Mouse (Mus musculus) MEL (cell line): ENCODE results near the gene Unc13c. TPM values are rescaled to one million over a fixed set of nuclear protein-coding genes. Genes with fewer than 3 reads are reported as not detected.

Source experiments
- DNase-seq: peaks from one replicate; pipeline ENCODE4 v3.0.0; 2011; ENCODE audit warnings: low read depth, low spot score
- H3K27ac ChIP-seq: 2 replicates; pipeline ENCODE4 v1.5.1; 2012; ENCODE audit warnings: low read depth, mild to moderate bottlenecking, control low read depth, low read length, moderate library complexity; ENCODE audit not compliant: control insufficient read depth
- H3K27me3 ChIP-seq, 2 experiments: fragments of 150-350 bp in 1 of 2; sonication (generic) in 1 of 2; 2 replicates each; pipeline ENCODE4 v1.6.1; 2012; ENCODE audit warnings: low read length in 2 of 2, mild to moderate bottlenecking in 2 of 2, improper control_type of control experiment in 1 of 2, moderate library complexity in 1 of 2; ENCODE audit not compliant: insufficient read depth in 2 of 2, control insufficient read depth in 1 of 2
- H3K36me3 ChIP-seq, 2 experiments: 2 replicates each; pipeline ENCODE4 v1.6.1; 2012 to 2014; ENCODE audit warnings: low read length in 2 of 2, improper control_type of control experiment in 1 of 2, inconsistent platforms in 1 of 2, mild to moderate bottlenecking in 1 of 2; ENCODE audit not compliant: insufficient read depth in 2 of 2, control insufficient read depth in 1 of 2
- H3K4me1 ChIP-seq, 2 experiments: fragments of 150-350 bp in 1 of 2; sonication (generic) in 1 of 2; 2 replicates each; pipeline ENCODE4 v1.6.1; 2012; ENCODE audit warnings: low read length in 2 of 2, improper control_type of control experiment in 1 of 2, mild to moderate bottlenecking in 1 of 2; ENCODE audit not compliant: insufficient read depth in 2 of 2, control insufficient read depth in 1 of 2
- H3K4me3 ChIP-seq, 2 experiments: fragments of 150-350 bp in 1 of 2; sonication (generic) in 1 of 2; 2 replicates each; pipeline ENCODE4 v1.5.1; 2012; ENCODE audit warnings: low read depth in 2 of 2, low read length in 2 of 2, mild to moderate bottlenecking in 2 of 2, moderate library complexity in 2 of 2, control low read depth in 1 of 2, improper control_type of control experiment in 1 of 2; ENCODE audit not compliant: control insufficient read depth in 1 of 2, insufficient read depth in 1 of 2
- H3K79me2 ChIP-seq: 2 replicates; pipeline ENCODE4 v1.6.1; 2012; ENCODE audit warnings: mild to moderate bottlenecking, low read length, moderate library complexity; ENCODE audit not compliant: control insufficient read depth, poor library complexity, insufficient read depth
- H3K9ac ChIP-seq: 2 replicates; pipeline ENCODE4 v1.6.1; 2012; ENCODE audit warnings: low read depth, mild to moderate bottlenecking, control low read depth, low read length, moderate library complexity; ENCODE audit not compliant: control insufficient read depth, poor library complexity, severe bottlenecking
- H3K9me3 ChIP-seq: fragments of 150-350 bp; sonication (generic); replicated peaks from 2 replicates; pipeline ENCODE4 v1.6.1; 2012; ENCODE audit warnings: mild to moderate bottlenecking, low read length, improper control_type of control experiment, moderate library complexity; ENCODE audit not compliant: insufficient read depth
- CHD1 ChIP-seq: IDR thresholded peaks from 2 replicates; pipeline ENCODE4 v1.6.1; 2012; ENCODE audit warnings: low read depth, mild to moderate bottlenecking, inconsistent platforms, low read length, improper control_type of control experiment
- CHD2 ChIP-seq: IDR thresholded peaks from 2 replicates; pipeline ENCODE4 v1.6.1; 2011; ENCODE audit warnings: low read length, improper control_type of control experiment
- E2F4 ChIP-seq: IDR thresholded peaks from 2 replicates; pipeline ENCODE4 v1.6.1; 2011; ENCODE audit warnings: low read depth, low read length, improper control_type of control experiment, borderline replicate concordance
- ELF1 ChIP-seq: IDR thresholded peaks from 2 replicates; pipeline ENCODE4 v1.6.1; 2014; ENCODE audit warnings: low read depth, mild to moderate bottlenecking, inconsistent platforms, low read length, improper control_type of control experiment, moderate library complexity
- JUND ChIP-seq: IDR thresholded peaks from 2 replicates; pipeline ENCODE4 v1.6.1; 2011; ENCODE audit warnings: low read depth, mild to moderate bottlenecking, improper control_type of control experiment, low read length
- MAFK ChIP-seq: IDR thresholded peaks from 2 replicates; pipeline ENCODE4 v1.6.1; 2011; ENCODE audit warnings: low read depth, mild to moderate bottlenecking, low read length, improper control_type of control experiment, borderline replicate concordance
- MAX ChIP-seq: IDR thresholded peaks from 2 replicates; pipeline ENCODE4 v1.6.1; 2011; ENCODE audit warnings: low read length, improper control_type of control experiment
- MAZ ChIP-seq: IDR thresholded peaks from 2 replicates; pipeline ENCODE4 v1.6.1; 2012; ENCODE audit warnings: low read depth, mild to moderate bottlenecking, inconsistent platforms, low read length, improper control_type of control experiment
- MEF2A ChIP-seq: IDR thresholded peaks from 2 replicates; pipeline ENCODE4 v1.6.1; 2014; ENCODE audit warnings: low read depth, mild to moderate bottlenecking, inconsistent platforms, low read length, improper control_type of control experiment; ENCODE audit not compliant: poor library complexity, insufficient replicate concordance, severe bottlenecking; ENCODE audit errors: extremely low read depth
- MXI1 ChIP-seq: IDR thresholded peaks from 2 replicates; pipeline ENCODE4 v1.6.1; 2011; ENCODE audit warnings: mild to moderate bottlenecking, low read depth, low read length, improper control_type of control experiment
- MYB ChIP-seq: IDR thresholded peaks from 2 replicates; pipeline ENCODE4 v1.6.1; 2011; ENCODE audit warnings: mild to moderate bottlenecking, low read depth, low read length, improper control_type of control experiment
- MYC ChIP-seq: IDR thresholded peaks from 2 replicates; pipeline ENCODE4 v1.6.1; 2011; ENCODE audit warnings: low read depth, mild to moderate bottlenecking, low read length, improper control_type of control experiment, moderate library complexity
- NRF1 ChIP-seq: IDR thresholded peaks from 2 replicates; pipeline ENCODE4 v1.6.1; 2014; ENCODE audit warnings: low read depth, mild to moderate bottlenecking, inconsistent platforms, low read length, improper control_type of control experiment, moderate library complexity; ENCODE audit not compliant: poor library complexity, insufficient read depth, severe bottlenecking
- POLR2A ChIP-seq, 2 experiments: IDR thresholded peaks; 2 replicates each; pipeline ENCODE4 v1.6.1; 2011 to 2012; ENCODE audit warnings: low read length in 2 of 2, mild to moderate bottlenecking in 2 of 2, control low read depth in 1 of 2, improper control_type of control experiment in 1 of 2, low read depth in 1 of 2, moderate library complexity in 1 of 2; ENCODE audit not compliant: control insufficient read depth in 1 of 2, insufficient read depth in 1 of 2, poor library complexity in 1 of 2
- POLR2AphosphoS2 ChIP-seq: IDR thresholded peaks from 2 replicates; pipeline ENCODE4 v1.6.1; 2011; ENCODE audit warnings: low read length, improper control_type of control experiment
- POLR2AphosphoS5 ChIP-seq: IDR thresholded peaks from 2 replicates; pipeline ENCODE4 v1.6.1; 2012; ENCODE audit warnings: low read depth, borderline replicate concordance, mild to moderate bottlenecking, inconsistent platforms, low read length, moderate library complexity, mixed read lengths
- RAD21 ChIP-seq: IDR thresholded peaks from 2 replicates; pipeline ENCODE4 v1.6.1; 2011; ENCODE audit warnings: mild to moderate bottlenecking, low read depth, low read length, improper control_type of control experiment
- SMC3 ChIP-seq: IDR thresholded peaks from 2 replicates; pipeline ENCODE4 v1.6.1; 2011; ENCODE audit warnings: low read depth, low read length, improper control_type of control experiment
- TBP ChIP-seq: IDR thresholded peaks from 2 replicates; pipeline ENCODE4 v1.8.0; 2011; ENCODE audit warnings: low read depth, low read length, improper control_type of control experiment
- TCF12 ChIP-seq: IDR thresholded peaks from 2 replicates; pipeline ENCODE4 v1.6.1; 2014; ENCODE audit warnings: low read depth, mild to moderate bottlenecking, inconsistent platforms, low read length, improper control_type of control experiment, moderate library complexity
- USF1 ChIP-seq: IDR thresholded peaks from 2 replicates; pipeline ENCODE4 v1.6.1; 2014; ENCODE audit warnings: low read depth, mild to moderate bottlenecking, inconsistent platforms, low read length, improper control_type of control experiment, moderate library complexity
- ZKSCAN1 ChIP-seq: IDR thresholded peaks from 2 replicates; pipeline ENCODE4 v1.6.1; 2012; ENCODE audit warnings: low read depth, mild to moderate bottlenecking, inconsistent platforms, low read length, improper control_type of control experiment, moderate library complexity
- ZNF384 ChIP-seq: IDR thresholded peaks from 2 replicates; pipeline ENCODE4 v1.6.1; 2012; ENCODE audit warnings: low read depth, mild to moderate bottlenecking, inconsistent platforms, low read length, improper control_type of control experiment
- polyA plus RNA-seq, 2 experiments: library from polyadenylated mRNA; stranded (reverse) in 1 of 2; unstranded in 1 of 2; fragments of >175 nt in 1 of 2; fragments of >200 nt in 1 of 2; gene quantifications; 2 replicates each; pipeline versions ENCODE4 v1.2.1 to v1.2.4; 2012; ENCODE audit warnings: low replicate concordance in 2 of 2, low read depth in 1 of 2; ENCODE audit not compliant: insufficient read length in 2 of 2, insufficient read depth in 1 of 2, missing spikeins in 1 of 2
- total RNA-seq: library from RNA; depleted of rRNA; stranded (reverse); fragments of 300-350 nt; gene quantifications from 2 replicates; pipeline ENCODE4 v1.2.3, GENCODE M21; 2012

Unc13c gene
- total and polyA plus RNA-seq, 3 experiments = not detected

DNA sequence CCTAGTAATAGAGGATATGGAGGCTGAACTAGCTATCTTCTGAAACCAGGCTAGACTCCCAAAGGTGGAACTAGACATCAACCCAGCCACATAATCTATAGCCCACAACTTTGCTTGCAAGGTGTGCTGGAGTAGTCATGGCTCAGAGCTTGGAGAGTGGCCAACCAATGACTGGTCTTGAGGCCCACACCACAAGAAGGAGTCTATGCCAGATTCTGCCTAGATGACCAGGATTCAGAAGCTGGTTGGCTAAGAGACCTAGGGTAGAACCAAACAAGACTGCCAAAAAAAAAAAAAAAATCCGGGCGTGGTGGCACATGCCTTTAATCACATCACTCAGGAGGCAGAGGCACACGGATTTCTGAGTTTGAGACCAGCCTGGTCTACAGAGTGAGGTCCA, 70.2 kb downstream of the Unc13c start:
- DNase-seq = no peak
- Histone ChIP-seq H3K79me2 (no peaks in the 10 kb centered on the region), H3K9me3 (no peaks in the 10 kb centered on the region), H3K27ac (no peak overlapping the region), H3K4me3 (no peak overlapping the region), H3K36me3 (no peaks in the 10 kb centered on the region), H3K9ac (no peak overlapping the region), H3K4me1 (no peaks in the 10 kb centered on the region)
- TF ChIP-seq POLR2A (IDR thresholded peaks at IDR 0.05; ENCODE audit: control insufficient read depth in 1 of 2, insufficient read depth in 1 of 2, low read depth in 1 of 2, low read length in 2 of 2, poor library complexity in 1 of 2) = no peak
- TF ChIP-seq MEF2A = no peak
- TF ChIP-seq CHD1 = no peak
- TF ChIP-seq ZNF384 = no peak
- TF ChIP-seq MXI1 = no peak
- no peak for TF ChIP-seq MAX
- no peak for TF ChIP-seq CHD2
- no peak for TF ChIP-seq RAD21
- TF ChIP-seq MAZ = no peak
- TF ChIP-seq ZKSCAN1 = no peak
- TF ChIP-seq POLR2AphosphoS5 = no peak
- no peak for TF ChIP-seq ELF1
- TF ChIP-seq, all 39 proteins: peak for 0
- H3K27me3 ChIP-seq = no peaks in the 10 kb centered on the region

DNA sequence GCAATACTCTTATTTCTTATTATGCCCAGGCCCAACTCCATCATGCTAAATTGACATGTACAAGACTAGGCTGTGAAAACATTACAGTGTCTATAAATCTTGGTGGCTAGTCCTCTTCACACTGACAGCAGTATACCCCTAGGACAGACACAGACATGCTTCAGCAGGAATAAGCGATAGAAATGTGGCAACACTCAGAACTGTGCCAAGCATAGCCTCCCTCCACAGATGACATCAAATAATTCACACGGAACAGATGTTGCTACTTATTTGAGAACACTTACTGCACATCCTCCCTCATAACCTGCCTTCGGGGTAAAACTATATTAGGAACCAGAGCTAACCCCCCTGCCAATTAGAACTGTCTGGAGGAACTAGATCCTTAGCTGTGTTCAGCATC, 72.6 kb downstream of the Unc13c start:
- Histone ChIP-seq H3K27me3 (no peaks in the 10 kb centered on the region), H3K27ac (no peak overlapping the region), H3K9me3 (no peaks in the 10 kb centered on the region), H3K36me3 (no peaks in the 10 kb centered on the region), H3K4me3 (no peak overlapping the region), H3K9ac (no peak overlapping the region), H3K79me2 (no peaks in the 10 kb centered on the region), H3K4me1 (no peaks in the 10 kb centered on the region)
- DNase-seq = no peak
- TF ChIP-seq SMC3 = no peak
- TF ChIP-seq MYB = no peak
- TF ChIP-seq MYC = no peak
- TF ChIP-seq USF1 = no peak
- no peak for TF ChIP-seq CHD1
- TF ChIP-seq TBP = no peak
- TF ChIP-seq MAFK = no peak
- TF ChIP-seq TCF12 = no peak
- TF ChIP-seq NRF1 = no peak
- no peak for TF ChIP-seq ELF1
- TF ChIP-seq JUND = no peak
- no peak for TF ChIP-seq MXI1
- TF ChIP-seq E2F4 = no peak
- no peak for TF ChIP-seq POLR2AphosphoS2
- no peak for TF ChIP-seq MEF2A
- no peak for TF ChIP-seq ZKSCAN1
